Mouse (Mus musculus): Measurements from ENCODE around the gene Fgfr2. TPM values are rescaled to one million over a fixed set of nuclear protein-coding genes. Genes with fewer than 3 reads are reported as not detected.

The Fgfr2 gene
- polyA plus RNA-seq, 1 experiment from 2014 or later = not detected

DNA sequence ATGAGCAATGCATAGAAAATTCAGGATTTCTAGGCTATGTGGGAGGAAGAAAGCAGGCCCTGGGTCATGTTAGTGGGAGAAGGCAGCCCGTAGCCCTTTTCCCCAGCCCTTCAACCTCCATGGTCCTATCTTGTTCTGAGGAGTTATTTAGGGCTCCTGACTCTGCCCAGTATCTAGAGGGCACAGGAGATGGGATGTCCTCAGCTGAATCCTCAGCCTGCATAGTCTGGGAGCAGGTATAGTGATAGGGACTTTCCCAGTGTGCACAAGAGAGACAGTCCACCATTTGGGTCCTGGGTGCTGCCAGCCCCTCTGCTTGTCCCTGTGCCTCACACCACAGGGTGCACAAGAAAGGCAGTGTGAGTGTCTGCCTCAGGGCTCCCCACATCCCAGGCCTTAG lies 2144.6 kb downstream of the Fgfr2 start:
- Histone ChIP-seq H3K79me2 (ENCODE audit: inconsistent target) (no peaks in the 10 kb centered on the region), H3K4me3 (ENCODE audit: inconsistent target) (no peak overlapping the region), H3K36me3 (ENCODE audit: inconsistent target) (no peaks in the 10 kb centered on the region), H3K27ac (no peak overlapping the region)
- 100% methylated on average over 1 of the region's 1 CpGs for WGBS (ENCODE audit: missing documents)

DNA sequence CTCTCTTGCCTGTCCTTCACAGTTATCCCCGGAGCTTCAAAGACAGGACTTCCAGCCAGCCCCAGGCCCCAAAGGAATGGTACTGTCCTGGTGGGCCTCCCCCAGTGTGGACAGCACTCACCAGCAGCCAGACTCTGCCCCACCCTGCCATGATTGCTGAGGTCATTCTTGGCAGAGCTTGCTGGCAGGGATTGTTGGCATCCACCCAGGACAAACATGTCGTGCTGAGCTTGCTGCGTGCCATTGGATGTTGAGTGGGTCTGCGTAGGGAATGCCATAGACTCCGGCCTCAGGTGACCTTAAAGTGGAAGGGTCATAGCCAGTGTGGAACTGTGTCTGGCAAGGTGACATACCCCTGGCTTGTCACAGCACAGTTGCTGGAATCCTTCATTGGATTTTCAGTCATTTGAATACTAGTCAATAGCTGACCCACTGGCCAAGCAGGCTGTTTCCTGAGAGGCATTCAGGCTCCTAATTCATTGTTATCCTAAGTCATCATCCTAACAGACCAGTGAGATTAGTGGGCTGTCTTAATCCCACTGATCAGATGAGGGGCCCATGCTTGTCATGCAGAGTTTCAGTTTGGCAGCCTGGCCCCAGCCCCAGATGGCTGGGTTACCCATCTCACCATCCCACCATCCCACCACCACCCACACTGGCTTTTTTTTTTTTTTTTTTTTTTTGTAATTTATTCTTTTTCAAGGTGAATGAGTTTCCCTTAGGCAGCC lies 2145.2 kb downstream of the Fgfr2 start:
- no peaks in the 10 kb centered on the region for H3K79me2 ChIP-seq (ENCODE audit: inconsistent target)
- H3K27ac ChIP-seq = no peak overlapping the region
- 77% methylated on average over 5 of the region's 5 CpGs for WGBS (ENCODE audit: missing documents)
- no peaks in the 10 kb centered on the region for H3K36me3 ChIP-seq (ENCODE audit: inconsistent target)
- no peak overlapping the region for H3K4me3 ChIP-seq (ENCODE audit: inconsistent target)

DNA sequence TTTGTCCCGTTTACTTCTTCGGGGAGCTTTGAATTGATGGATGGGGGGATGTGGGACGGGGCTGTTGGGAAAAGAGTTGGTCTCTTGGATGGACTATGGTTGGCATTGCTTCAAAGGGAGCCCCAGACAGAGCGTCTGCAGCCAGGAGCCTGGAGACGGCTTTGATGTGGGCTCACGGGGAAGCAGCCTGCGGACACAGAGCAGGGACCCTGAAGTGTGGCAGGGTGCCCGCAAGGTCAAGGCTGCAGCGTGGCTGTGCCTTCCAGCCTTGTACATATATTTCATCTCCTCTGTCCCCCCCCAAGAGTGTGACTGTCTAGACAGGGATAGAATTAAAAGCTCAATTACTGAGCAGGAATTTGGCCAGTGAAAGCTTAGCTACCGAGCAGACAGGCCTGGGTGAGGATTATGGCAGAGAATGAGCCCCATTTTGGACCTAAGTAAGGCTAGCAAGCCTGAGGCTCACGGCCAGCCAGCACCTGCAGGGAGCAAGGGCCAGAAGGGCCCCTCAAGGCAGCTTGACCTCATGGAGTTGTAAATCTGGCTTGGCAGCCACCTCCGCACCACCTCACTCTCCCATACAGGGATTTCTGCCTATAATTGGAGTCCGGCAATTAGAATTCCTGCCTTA lies 2146.7 kb downstream of the Fgfr2 start:
- Histone ChIP-seq H3K36me3 (ENCODE audit: inconsistent target) (no peaks in the 10 kb centered on the region), H3K27ac (no peak overlapping the region), H3K4me3 (ENCODE audit: inconsistent target) (no peak overlapping the region), H3K79me2 (ENCODE audit: inconsistent target) (no peaks in the 10 kb centered on the region)
- WGBS (ENCODE audit: missing documents) = 75% methylated on average over 13 of the region's 13 CpGs

- H3K4me3 ChIP-seq (ENCODE audit: inconsistent target) = no peak overlapping the region
- no peaks in the 10 kb centered on the region for H3K36me3 ChIP-seq (ENCODE audit: inconsistent target)
- 93% methylated on average over 9 of the region's 9 CpGs for WGBS (ENCODE audit: missing documents)
- no peak overlapping the region for H3K27ac ChIP-seq
- H3K79me2 ChIP-seq (ENCODE audit: inconsistent target) = no peaks in the 10 kb centered on the region
Observed at GRCm38 (mm10) chr7:130972767-130973166, 2150.4 kb downstream of the Fgfr2 start.

DNA sequence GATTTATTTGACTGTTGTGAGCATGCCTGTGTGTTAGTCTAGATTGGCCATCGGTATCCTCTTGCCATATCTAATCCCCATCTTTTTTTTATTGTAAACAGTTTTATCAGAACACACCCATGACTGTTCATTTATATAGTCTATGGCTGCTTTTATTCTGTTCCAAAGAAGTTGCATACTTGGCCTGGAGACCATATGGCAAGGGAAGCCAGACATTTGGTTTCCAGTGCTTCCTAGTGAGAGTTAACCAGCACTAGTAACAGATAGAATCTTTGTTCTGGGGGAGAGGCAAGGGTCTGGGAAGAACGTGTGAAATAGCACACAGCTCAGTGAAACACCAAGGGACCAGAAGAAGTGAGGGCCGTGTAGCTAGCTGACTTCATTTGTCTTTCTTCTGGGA lies 2153.6 kb downstream of the Fgfr2 start:
- no peak overlapping the region for H3K27ac ChIP-seq
- H3K4me3 ChIP-seq (ENCODE audit: inconsistent target) = no peak overlapping the region
- H3K79me2 ChIP-seq (ENCODE audit: inconsistent target) = no peaks in the 10 kb centered on the region
- 93% methylated on average over 3 of the region's 3 CpGs for WGBS (ENCODE audit: missing documents)
- no peaks in the 10 kb centered on the region for H3K36me3 ChIP-seq (ENCODE audit: inconsistent target)

GRCm38 (mm10) chr7:130969076-130969475 lies 2154.1 kb downstream of the Fgfr2 start:
- no peaks in the 10 kb centered on the region for H3K36me3 ChIP-seq (ENCODE audit: inconsistent target)
- WGBS (ENCODE audit: missing documents) = 35% methylated on average over 5 of the region's 5 CpGs
- no peaks in the 10 kb centered on the region for H3K79me2 ChIP-seq (ENCODE audit: inconsistent target)
- no peak overlapping the region for H3K4me3 ChIP-seq (ENCODE audit: inconsistent target)
- no peak overlapping the region for H3K27ac ChIP-seq

DNA sequence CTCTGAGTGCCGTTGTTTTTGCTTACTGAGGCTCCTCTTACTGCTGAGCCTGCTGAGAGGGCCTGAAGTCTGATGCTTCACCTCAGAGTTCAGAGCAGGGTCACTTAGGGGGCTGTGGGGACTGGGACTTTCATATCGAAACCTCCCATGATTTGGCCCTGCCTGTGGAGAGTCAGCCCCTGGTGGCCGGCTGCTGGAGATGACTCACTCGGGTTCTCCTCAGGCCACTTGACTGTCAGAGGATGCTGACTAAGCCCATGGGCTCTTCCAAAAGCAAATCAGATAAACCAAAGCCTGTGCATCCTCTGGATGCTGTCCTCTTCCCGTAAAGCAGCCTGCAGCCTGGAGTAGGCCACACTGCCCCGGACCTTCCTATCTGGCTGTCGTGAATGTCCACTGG lies 2154.6 kb downstream of the Fgfr2 start:
- H3K79me2 ChIP-seq (ENCODE audit: inconsistent target) = no peaks in the 10 kb centered on the region
- no peaks in the 10 kb centered on the region for H3K36me3 ChIP-seq (ENCODE audit: inconsistent target)
- H3K27ac ChIP-seq = no peak overlapping the region
- H3K4me3 ChIP-seq (ENCODE audit: inconsistent target) = no peak overlapping the region
- 69% methylated on average over 7 of the region's 7 CpGs for WGBS (ENCODE audit: missing documents)

GRCm38 (mm10) chr7:130967901-130968300 lies 2155.2 kb downstream of the Fgfr2 start:
- H3K27ac ChIP-seq = no peak overlapping the region
- H3K4me3 ChIP-seq (ENCODE audit: inconsistent target) = no peak overlapping the region
- no peaks in the 10 kb centered on the region for H3K36me3 ChIP-seq (ENCODE audit: inconsistent target)
- H3K79me2 ChIP-seq (ENCODE audit: inconsistent target) = no peaks in the 10 kb centered on the region
- 93% methylated on average over 6 of the region's 6 CpGs for WGBS (ENCODE audit: missing documents)

DNA sequence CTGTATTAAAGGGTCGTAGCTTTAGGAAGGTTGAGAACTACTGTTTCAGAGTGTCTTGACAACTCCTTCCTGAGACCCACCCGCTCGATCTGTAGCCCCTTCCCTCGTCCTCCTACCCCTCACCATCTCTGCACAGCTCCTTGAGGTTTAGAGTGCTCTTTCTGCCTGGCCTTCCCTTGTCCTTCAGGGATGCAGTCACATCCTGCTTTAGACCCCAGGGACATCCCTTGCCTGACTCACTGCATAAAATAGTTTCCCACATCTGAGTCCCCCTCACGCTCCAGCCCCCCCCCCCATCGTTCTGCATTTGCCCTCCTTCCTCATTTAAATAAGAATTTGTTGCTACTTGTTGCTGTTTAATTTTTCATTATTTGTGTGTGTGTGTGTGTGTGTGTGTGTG lies 2156.3 kb downstream of the Fgfr2 start:
- Histone ChIP-seq H3K27ac (no peak overlapping the region), H3K4me3 (ENCODE audit: inconsistent target) (no peak overlapping the region), H3K36me3 (ENCODE audit: inconsistent target) (no peaks in the 10 kb centered on the region), H3K79me2 (ENCODE audit: inconsistent target) (no peaks in the 10 kb centered on the region)
- 72% methylated on average over 6 of the region's 6 CpGs for WGBS (ENCODE audit: missing documents)

DNA sequence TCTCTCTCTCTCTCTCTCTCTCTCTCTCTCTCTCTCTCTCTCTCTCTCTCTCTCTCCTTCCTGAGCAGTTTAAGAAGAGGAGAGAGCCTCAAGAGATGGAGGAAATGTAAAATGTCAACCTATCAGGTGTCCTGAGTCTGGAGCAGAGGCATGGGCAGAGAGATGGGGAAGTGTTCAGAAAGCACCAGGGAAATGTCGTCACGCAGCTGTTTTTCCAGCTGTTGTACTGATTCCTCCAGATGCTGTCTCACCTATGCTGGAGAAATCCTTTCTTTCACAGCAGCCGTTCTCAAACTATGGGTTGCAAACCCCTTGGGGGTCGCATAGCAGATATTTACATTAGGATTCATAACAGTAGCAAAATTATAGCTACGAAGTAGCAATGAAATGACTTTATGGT lies 2156.7 kb downstream of the Fgfr2 start:
- no peak overlapping the region for H3K4me3 ChIP-seq (ENCODE audit: inconsistent target)
- H3K27ac ChIP-seq = no peak overlapping the region
- H3K79me2 ChIP-seq (ENCODE audit: inconsistent target) = no peaks in the 10 kb centered on the region
- WGBS (ENCODE audit: missing documents) = 83% methylated on average over 5 of the region's 5 CpGs
- no peaks in the 10 kb centered on the region for H3K36me3 ChIP-seq (ENCODE audit: inconsistent target)

DNA sequence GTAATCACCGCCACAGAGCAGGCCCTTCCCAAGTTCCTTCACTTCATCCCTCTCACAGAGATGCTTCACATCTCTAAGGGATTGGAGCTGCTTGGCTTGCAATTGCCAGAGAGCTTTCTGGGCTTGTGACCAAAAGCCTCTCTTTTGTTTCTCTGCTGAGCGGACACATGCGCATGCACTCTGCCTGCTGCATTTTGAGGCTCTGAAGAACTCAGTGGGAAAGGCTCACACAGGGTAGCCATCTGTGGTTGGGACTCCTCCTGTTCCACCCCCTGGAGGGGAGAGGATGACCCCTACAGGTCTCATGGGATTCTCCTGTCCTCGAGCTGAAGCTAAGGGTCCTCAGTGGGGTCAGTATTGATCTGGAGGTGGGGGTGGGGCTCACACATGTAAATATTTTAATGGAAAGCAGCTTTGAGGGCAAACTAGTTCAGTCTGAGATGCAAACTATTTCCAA lies 2157.2 kb downstream of the Fgfr2 start:
- no peaks in the 10 kb centered on the region for H3K36me3 ChIP-seq (ENCODE audit: inconsistent target)
- H3K27ac ChIP-seq = no peak overlapping the region
- H3K4me3 ChIP-seq (ENCODE audit: inconsistent target) = no peak overlapping the region
- 93% methylated on average over 4 of the region's 4 CpGs for WGBS (ENCODE audit: missing documents)
- no peaks in the 10 kb centered on the region for H3K79me2 ChIP-seq (ENCODE audit: inconsistent target)

DNA sequence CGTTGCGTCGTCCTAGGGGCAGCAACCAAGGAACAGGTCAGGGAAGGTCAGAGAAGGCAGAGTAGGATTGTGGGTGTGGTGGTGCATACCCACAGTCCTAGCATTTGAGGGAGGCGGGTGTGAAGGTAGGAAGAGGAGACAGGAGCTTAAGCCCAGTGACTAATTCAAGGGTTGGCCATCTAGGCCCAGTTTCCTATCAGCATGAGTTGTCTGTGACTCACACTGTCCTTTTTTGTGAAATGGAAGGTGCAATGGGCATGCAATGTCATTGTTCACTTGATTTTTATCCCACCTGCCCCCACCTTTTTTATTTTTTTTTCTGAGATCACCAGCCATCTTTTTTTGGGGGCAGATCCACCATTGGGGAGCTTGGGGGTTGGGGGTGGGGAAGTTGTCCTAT lies 2157.8 kb downstream of the Fgfr2 start:
- Histone ChIP-seq H3K36me3 (ENCODE audit: inconsistent target) (no peaks in the 10 kb centered on the region), H3K4me3 (ENCODE audit: inconsistent target) (no peak overlapping the region)
- 92% methylated on average over 4 of the region's 4 CpGs for WGBS (ENCODE audit: missing documents)

GRCm38 (mm10) chr7:130964686-130965085 lies 2158.5 kb downstream of the Fgfr2 start:
- H3K79me2 ChIP-seq (ENCODE audit: inconsistent target) = no peaks in the 10 kb centered on the region
- H3K36me3 ChIP-seq (ENCODE audit: inconsistent target) = no peaks in the 10 kb centered on the region
- 41% methylated on average over 5 of the region's 5 CpGs for WGBS (ENCODE audit: missing documents)
- H3K4me3 ChIP-seq (ENCODE audit: inconsistent target) = no peak overlapping the region
- no peak overlapping the region for H3K27ac ChIP-seq

More for the DNA sequence above, 2157.8 kb downstream of the Fgfr2 start:
- Histone ChIP-seq H3K79me2 (ENCODE audit: inconsistent target) (no peaks in the 10 kb centered on the region), H3K27ac (no peak overlapping the region)

- 94% methylated on average over 6 of the region's 6 CpGs for WGBS (ENCODE audit: missing documents)
- no peak overlapping the region for H3K4me3 ChIP-seq (ENCODE audit: inconsistent target)
- no peaks in the 10 kb centered on the region for H3K36me3 ChIP-seq (ENCODE audit: inconsistent target)
- no peaks in the 10 kb centered on the region for H3K79me2 ChIP-seq (ENCODE audit: inconsistent target)
- no peak overlapping the region for H3K27ac ChIP-seq
Observed at GRCm38 (mm10) chr7:130961429-130961828, 2161.7 kb downstream of the Fgfr2 start.

GRCm38 (mm10) chr7:130959868-130960267 lies 2163.3 kb downstream of the Fgfr2 start:
- no peak overlapping the region for H3K27ac ChIP-seq
- WGBS (ENCODE audit: missing documents) = 55% methylated on average over 7 of the region's 7 CpGs
- H3K36me3 ChIP-seq (ENCODE audit: inconsistent target) = no peaks in the 10 kb centered on the region
- no peaks in the 10 kb centered on the region for H3K79me2 ChIP-seq (ENCODE audit: inconsistent target)
- no peak overlapping the region for H3K4me3 ChIP-seq (ENCODE audit: inconsistent target)

Measured in macrophage (primary cell).